Mouse (Mus musculus) CH12.LX (cell line): Measurements from ENCODE around the gene Pom121. TPM values are rescaled to one million over a fixed set of nuclear protein-coding genes. Genes with fewer than 3 reads are reported as not detected.

Experiments used
- DNase-seq: peaks from one replicate; pipeline ENCODE4 v3.0.0-alpha.2; 2013; ENCODE audit errors: extremely low read depth
- H3K27ac ChIP-seq: 2 replicates; pipeline ENCODE4 v1.5.1; 2012; ENCODE audit warnings: low read depth, mild to moderate bottlenecking, control low read depth, moderate library complexity; ENCODE audit not compliant: insufficient read depth
- H3K27me3 ChIP-seq: replicated peaks from 2 replicates; pipeline ENCODE3; 2012; ENCODE audit warnings: inconsistent platforms
- H3K36me3 ChIP-seq, 2 experiments: replicated peaks in 1 of 2; 2 replicates each; pipeline versions ENCODE3 to v1.6.1; 2012; ENCODE audit warnings: inconsistent platforms in 1 of 2, low read length in 1 of 2, mild to moderate bottlenecking in 1 of 2, mixed read lengths in 1 of 2, moderate library complexity in 1 of 2; ENCODE audit not compliant: control insufficient read depth in 1 of 2, insufficient read depth in 1 of 2
- H3K4me1 ChIP-seq, 2 experiments: 2 replicates each; pipeline ENCODE4 v1.6.1; 2012; ENCODE audit warnings: inconsistent platforms in 1 of 2, moderate library complexity in 1 of 2; ENCODE audit not compliant: insufficient read depth in 2 of 2, control insufficient read depth in 1 of 2
- H3K4me2 ChIP-seq: 2 replicates; pipeline ENCODE4 v1.6.1; 2012; ENCODE audit warnings: low read depth, mild to moderate bottlenecking, control low read depth; ENCODE audit not compliant: poor library complexity, insufficient read depth, severe bottlenecking
- H3K4me3 ChIP-seq, 3 experiments: fragments of 150-350 bp in 1 of 3; sonication (generic) in 1 of 3; replicated peaks in 1 of 3; 2 replicates each; pipeline versions ENCODE3 to v1.5.1; 2011 to 2012; ENCODE audit warnings: low read depth in 2 of 3, low read length in 2 of 3, mild to moderate bottlenecking in 2 of 3, moderate library complexity in 2 of 3, control low read depth in 1 of 3, improper control_type of control experiment in 1 of 3, inconsistent platforms in 1 of 3, mixed read lengths in 1 of 3; ENCODE audit not compliant: poor library complexity in 1 of 3
- H3K79me2 ChIP-seq: replicated peaks from 2 replicates; pipeline ENCODE4 v1.6.1; 2012; ENCODE audit warnings: mild to moderate bottlenecking, moderate library complexity; ENCODE audit not compliant: control insufficient read depth, poor library complexity, insufficient read depth, severe bottlenecking; ENCODE audit errors: extremely low read depth
- H3K9ac ChIP-seq: 2 replicates; pipeline ENCODE4 v1.6.1; 2012; ENCODE audit warnings: low read depth, mild to moderate bottlenecking, control low read depth, moderate library complexity; ENCODE audit not compliant: insufficient read depth
- H3K9me3 ChIP-seq: replicated peaks from 2 replicates; pipeline ENCODE3; 2012; ENCODE audit warnings: low read length, inconsistent platforms, mixed read lengths
- BHLHE40 ChIP-seq: IDR thresholded peaks from 2 replicates; pipeline ENCODE4 v1.6.1; 2011; ENCODE audit warnings: mild to moderate bottlenecking, low read depth, low read length, improper control_type of control experiment
- CTCF ChIP-seq, 2 experiments: IDR thresholded peaks in 1 of 2; conservative IDR thresholded peaks in 1 of 2; 2 replicates each; pipeline ENCODE4 v1.5.1; 2011 to 2012; ENCODE audit warnings: low read depth in 2 of 2, low read length in 2 of 2, improper control_type of control experiment in 1 of 2, inconsistent platforms in 1 of 2, mild to moderate bottlenecking in 1 of 2, moderate library complexity in 1 of 2
- E2F4 ChIP-seq: IDR thresholded peaks from 2 replicates; pipeline ENCODE4 v1.6.1; 2011; ENCODE audit warnings: low read depth, low read length, improper control_type of control experiment; ENCODE audit not compliant: insufficient replicate concordance
- HCFC1 ChIP-seq: IDR thresholded peaks from 2 replicates; pipeline ENCODE4 v1.6.1; 2012; ENCODE audit warnings: low read depth, mild to moderate bottlenecking, inconsistent platforms, low read length, improper control_type of control experiment
- IRF4 ChIP-seq: IDR thresholded peaks from 2 replicates; pipeline ENCODE4 v1.6.1; 2014; ENCODE audit warnings: low read depth, mild to moderate bottlenecking, inconsistent platforms, low read length, improper control_type of control experiment
- JUND ChIP-seq: conservative IDR thresholded peaks from 2 replicates; pipeline ENCODE4 v1.6.1; 2011; ENCODE audit warnings: low read depth, low read length, improper control_type of control experiment
- KAT2A ChIP-seq: IDR thresholded peaks from 2 replicates; pipeline ENCODE4 v1.6.1; 2012; ENCODE audit warnings: low read length, improper control_type of control experiment, inconsistent platforms; ENCODE audit not compliant: insufficient replicate concordance
- MAFK ChIP-seq: IDR thresholded peaks from 2 replicates; pipeline ENCODE4 v1.6.1; 2011; ENCODE audit warnings: low read length, improper control_type of control experiment; ENCODE audit not compliant: insufficient replicate concordance
- MAZ ChIP-seq: IDR thresholded peaks from 2 replicates; pipeline ENCODE4 v1.6.1; 2012; ENCODE audit warnings: low read depth, mild to moderate bottlenecking, inconsistent platforms, low read length, improper control_type of control experiment, moderate library complexity
- MXI1 ChIP-seq: IDR thresholded peaks from 2 replicates; pipeline ENCODE4 v1.6.1; 2011; ENCODE audit warnings: mild to moderate bottlenecking, low read depth, low read length, improper control_type of control experiment
- MYC ChIP-seq: IDR thresholded peaks from 2 replicates; pipeline ENCODE4 v1.6.1; 2011; ENCODE audit warnings: low read depth, mild to moderate bottlenecking, improper control_type of control experiment, low read length
- PAX5 ChIP-seq: IDR thresholded peaks from 2 replicates; pipeline ENCODE4 v1.6.1; 2012; ENCODE audit warnings: low read length, inconsistent platforms, mixed read lengths
- POLR2AphosphoS2 ChIP-seq: IDR thresholded peaks from 2 replicates; pipeline ENCODE4 v1.6.1; 2011; ENCODE audit warnings: low read depth, low read length, improper control_type of control experiment
- RCOR1 ChIP-seq: conservative IDR thresholded peaks from 2 replicates; pipeline ENCODE4 v1.6.1; 2012; ENCODE audit warnings: low read depth, mild to moderate bottlenecking, inconsistent platforms, low read length, improper control_type of control experiment
- SIN3A ChIP-seq: IDR thresholded peaks from 2 replicates; pipeline ENCODE4 v1.6.1; 2012; ENCODE audit warnings: low read length, improper control_type of control experiment, inconsistent platforms
- SMC3 ChIP-seq: IDR thresholded peaks from 2 replicates; pipeline ENCODE4 v1.6.1; 2011; ENCODE audit warnings: low read depth, low read length, improper control_type of control experiment
- TCF12 ChIP-seq: IDR thresholded peaks from 2 replicates; pipeline ENCODE4 v1.6.1; 2014; ENCODE audit warnings: low read depth, mild to moderate bottlenecking, inconsistent platforms, low read length, improper control_type of control experiment
- UBTF ChIP-seq: IDR thresholded peaks from 2 replicates; pipeline ENCODE4 v1.6.1; 2012; ENCODE audit warnings: low read depth, mild to moderate bottlenecking, inconsistent platforms, low read length, improper control_type of control experiment, moderate library complexity
- USF1 ChIP-seq: IDR thresholded peaks from 2 replicates; pipeline ENCODE4 v1.6.1; 2014; ENCODE audit warnings: low read depth, mild to moderate bottlenecking, inconsistent platforms, low read length, improper control_type of control experiment
- ZC3H11A ChIP-seq: IDR thresholded peaks from 2 replicates; pipeline ENCODE4 v1.6.1; 2012; ENCODE audit warnings: low read depth, mild to moderate bottlenecking, inconsistent platforms, low read length, improper control_type of control experiment
- ZKSCAN1 ChIP-seq: IDR thresholded peaks from 2 replicates; pipeline ENCODE4 v1.6.1; 2012; ENCODE audit warnings: low read depth, inconsistent platforms, low read length, improper control_type of control experiment, borderline replicate concordance
- dilution Hi-C: fragments of 300-500 bp; cut with MboI; formaldehyde crosslinking; loops from 2 replicates; pipeline ENCODE4 v1.14.3; 2020; ENCODE audit warnings: low sequenced_read_pairs; ENCODE audit not compliant: extremely low pct_unique_long_range_greater_than_20kb, extremely low pct_ligation_motif_present
- in situ Hi-C: fragments of 300-500 bp; cut with MboI; formaldehyde crosslinking; loops from 3 replicates; pipeline ENCODE4 v1.14.3; 2019; ENCODE audit warnings: low sequenced_read_pairs, low pct_ligation_motif_present, low pct_unique_long_range_greater_than_20kb, mixed read lengths
- polyA plus RNA-seq: library from polyadenylated mRNA; unstranded; fragments of >175 nt; gene quantifications from 2 replicates; pipeline ENCODE4 v1.2.1, GENCODE M21; 2012; ENCODE audit warnings: low read depth; ENCODE audit not compliant: insufficient read length
- total RNA-seq, 2 experiments: library from RNA; depleted of rRNA; stranded (reverse); fragments of 300-350 nt in 1 of 2; fragments of >200 nt in 1 of 2; gene quantifications; 2 replicates each; pipeline ENCODE4 v1.2.3; 2012 to 2014

Pom121 gene
- total and polyA plus RNA-seq, 3 experiments: 3.4 to 54.0 (median 10.4) TPM

- Histone ChIP-seq H3K4me1 (peaks cover 0 to 4% of the 10 kb centered on the region in 2 experiments; a peak in 1 of 4 replicates), H3K27ac (no peak overlapping the region), H3K4me2 (no peak overlapping the region), H3K79me2 (no peaks in the 10 kb centered on the region), H3K27me3 (no peaks in the 10 kb centered on the region), H3K36me3 (peaks cover 0 to 14% of the 10 kb centered on the region in 2 experiments), H3K4me3 (no peak overlapping the region), H3K9me3 (no peaks in the 10 kb centered on the region), H3K9ac (no peak overlapping the region)
- DNase-seq: no peak
- dilution Hi-C loops: no loop called here
- in situ Hi-C loops: loop anchor here (5.0 to 10.0 kb wide), 3 partner anchors 47 to 207 kb away; no protein-coding TSS in a partner anchor
- TF ChIP-seq HCFC1: no peak
- no peak for TF ChIP-seq MAZ
Measured at GRCm38 (mm10) chr5:135408114-135408513, 13.8 kb upstream of the Pom121 start.

GRCm38 (mm10) chr5:135405437-135405836 is 11.1 kb upstream of the Pom121 start:
- Histone ChIP-seq H3K9ac (no peak overlapping the region), H3K36me3 (peaks cover 0 to 8% of the 10 kb centered on the region in 2 experiments), H3K27ac (no peak overlapping the region), H3K79me2 (no peaks in the 10 kb centered on the region), H3K27me3 (no peaks in the 10 kb centered on the region), H3K9me3 (no peaks in the 10 kb centered on the region), H3K4me1 (no peaks in the 10 kb centered on the region), H3K4me3 (no peak overlapping the region), H3K4me2 (no peak overlapping the region)
- TF ChIP-seq ZKSCAN1 (no peak), UBTF (no peak), PAX5 (no peak), TCF12 (no peak), CTCF (conservative IDR thresholded peaks at IDR 0.05 in 1 of 2, IDR thresholded peaks at IDR 0.05 in 1 of 2; ENCODE audit: low read depth in 2 of 2, low read length in 2 of 2) (no peak), ZC3H11A (no peak), MXI1 (no peak), BHLHE40 (no peak), MAFK (no peak)
- DNase-seq: no peak
- dilution Hi-C loops: no loop called here
- in situ Hi-C loops: loop anchor here (5.0 to 10.0 kb wide), 3 partner anchors 49 to 209 kb away; no protein-coding TSS in a partner anchor

- no peak for TF ChIP-seq POLR2AphosphoS2
- no peak for TF ChIP-seq PAX5
- no peak for TF ChIP-seq BHLHE40
- TF ChIP-seq MXI1: no peak
- no peak for TF ChIP-seq USF1
- no peak for TF ChIP-seq JUND
- no peak for TF ChIP-seq KAT2A
- TF ChIP-seq ZKSCAN1: no peak
- TF ChIP-seq SIN3A: no peak
- no peak for TF ChIP-seq SMC3
- no peak for TF ChIP-seq IRF4
- no peak for TF ChIP-seq E2F4
- no peak for TF ChIP-seq MAFK
- TF ChIP-seq MYC: no peak
- no peak for TF ChIP-seq MAZ
- no peak for TF ChIP-seq RCOR1
- no peak for TF ChIP-seq CTCF (conservative IDR thresholded peaks at IDR 0.05 in 1 of 2, IDR thresholded peaks at IDR 0.05 in 1 of 2; ENCODE audit: low read depth in 2 of 2, low read length in 2 of 2)
- H3K9ac ChIP-seq: no peak overlapping the region
- peaks cover 0 to 2% of the 10 kb centered on the region in 2 experiments for H3K36me3 ChIP-seq
- no peaks in the 10 kb centered on the region for H3K4me1 ChIP-seq
- no peak overlapping the region for H3K4me2 ChIP-seq
- in situ Hi-C loops (loop anchor here (5.0 to 10.0 kb wide), 3 partner anchors 50 to 210 kb away; no protein-coding TSS in a partner anchor), dilution Hi-C loops (no loop called here)
- H3K79me2 ChIP-seq: no peaks in the 10 kb centered on the region
- DNase-seq: no peak
- no peak overlapping the region for H3K27ac ChIP-seq
- no peaks in the 10 kb centered on the region for H3K9me3 ChIP-seq
- H3K4me3 ChIP-seq: no peak overlapping the region
- H3K27me3 ChIP-seq: no peaks in the 10 kb centered on the region
Measured at GRCm38 (mm10) chr5:135404623-135405022, 10.3 kb upstream of the Pom121 start.
